Mouse (Mus musculus) myocyte (in vitro differentiated cells): ENCODE measurements around the gene Ppp1r16b. TPM values are rescaled to one million over a fixed set of nuclear protein-coding genes. Genes with fewer than 3 reads are reported as not detected.

Experiments
- H3K27me3 ChIP-seq: one replicate; pipeline ENCODE4 v1.6.1; 2011; ENCODE audit not compliant: control insufficient read depth, insufficient read depth, insufficient read length
- H3K36me3 ChIP-seq: one replicate; pipeline ENCODE4 v1.6.1; 2011; ENCODE audit not compliant: control insufficient read depth, insufficient read depth
- H3K4me2 ChIP-seq: one replicate; pipeline ENCODE4 v1.6.1; 2011; ENCODE audit warnings: low read depth, control low read depth
- H3K4me3 ChIP-seq: one replicate; pipeline ENCODE4 v1.5.1; 2011; ENCODE audit warnings: mild to moderate bottlenecking, control low read depth, moderate library complexity
- H3K79me2 ChIP-seq: one replicate; pipeline ENCODE4 v1.6.1; 2011; ENCODE audit not compliant: control insufficient read depth, insufficient read depth
- H3ac ChIP-seq: one replicate; pipeline ENCODE4 v1.6.1; 2011; ENCODE audit not compliant: control insufficient read depth, insufficient read length
- CEBPB ChIP-seq: IDR thresholded peaks from 2 replicates; pipeline ENCODE4 v1.6.1; 2011; ENCODE audit warnings: mild to moderate bottlenecking, moderate library complexity; ENCODE audit not compliant: poor library complexity, insufficient read depth, severe bottlenecking
- E2F4 ChIP-seq: IDR thresholded peaks from one replicate; pipeline ENCODE4 v1.6.1; 2011; ENCODE audit warnings: mild to moderate bottlenecking, control low read depth, moderate library complexity; ENCODE audit not compliant: insufficient read depth
- MAX ChIP-seq: IDR thresholded peaks from one replicate; pipeline ENCODE4 v1.6.1; 2011; ENCODE audit warnings: low read depth, mild to moderate bottlenecking, control low read depth
- MYOD1 ChIP-seq, 3 experiments: IDR thresholded peaks; one replicate each; pipeline ENCODE4 v1.6.1; 2011; ENCODE audit warnings: control low read depth in 2 of 3, low read depth in 2 of 3, mild to moderate bottlenecking in 2 of 3, moderate library complexity in 1 of 3; ENCODE audit not compliant: insufficient read length in 2 of 3, control insufficient read depth in 1 of 3
- MYOG ChIP-seq, 3 experiments: IDR thresholded peaks; one replicate each; pipeline ENCODE4 v1.6.1; 2011; ENCODE audit warnings: control low read depth in 2 of 3, low read depth in 2 of 3, mild to moderate bottlenecking in 2 of 3; ENCODE audit not compliant: insufficient read length in 2 of 3, control insufficient read depth in 1 of 3, insufficient read depth in 1 of 3
- POLR2A ChIP-seq: IDR thresholded peaks from one replicate; pipeline ENCODE4 v1.6.1; 2011; ENCODE audit warnings: low read depth, mild to moderate bottlenecking, control low read depth, moderate library complexity; ENCODE audit not compliant: insufficient read length
- POLR2AphosphoS2 ChIP-seq: IDR thresholded peaks from one replicate; pipeline ENCODE4 v1.6.1; 2011; ENCODE audit warnings: low read depth, control low read depth; ENCODE audit not compliant: insufficient read length
- REST ChIP-seq: IDR thresholded peaks from one replicate; pipeline ENCODE4 v1.6.1; 2011; ENCODE audit warnings: mild to moderate bottlenecking, control low read depth, moderate library complexity; ENCODE audit not compliant: insufficient read depth, insufficient read length
- SRF ChIP-seq: IDR thresholded peaks from one replicate; pipeline ENCODE4 v1.6.1; 2011; ENCODE audit warnings: low read depth; ENCODE audit not compliant: control insufficient read depth, insufficient read length
- TCF12 ChIP-seq: IDR thresholded peaks from one replicate; pipeline ENCODE4 v1.6.1; 2011; ENCODE audit warnings: mild to moderate bottlenecking, control low read depth; ENCODE audit not compliant: poor library complexity, insufficient read depth, severe bottlenecking
- TCF3 ChIP-seq: IDR thresholded peaks from one replicate; pipeline ENCODE4 v1.6.1; 2011; ENCODE audit warnings: low read depth, control low read depth; ENCODE audit not compliant: insufficient read length
- USF1 ChIP-seq: IDR thresholded peaks from one replicate; pipeline ENCODE4 v1.6.1; 2011; ENCODE audit warnings: low read depth, mild to moderate bottlenecking, control low read depth, moderate library complexity
- polyA plus RNA-seq: library from polyadenylated mRNA; unstranded; fragments of >200 nt; fragmentation: generic; extraction: Trizol; gene quantifications from one replicate; pipeline ENCODE4 v1.2.1, GENCODE M21; 2012; ENCODE audit warnings: missing spikeins

The Ppp1r16b gene
- polyA plus RNA-seq, 1 experiment = 0.05 TPM

GRCm38 (mm10) chr2:158684247-158684843 is 19.1 kb downstream of the Ppp1r16b start:
- H3K4me2 ChIP-seq = no peak overlapping the region
- TF ChIP-seq MYOD1 (IDR thresholded peaks at IDR 0.05; ENCODE audit: control insufficient read depth in 1 of 3, insufficient read length in 2 of 3, low read depth in 2 of 3) (no peak), MAX (no peak), E2F4 (no peak), CEBPB (no peak), POLR2AphosphoS2 (no peak), REST (no peak), USF1 (no peak), SRF (no peak), TCF3 (no peak), POLR2A (no peak), TCF12 (no peak), MYOG (IDR thresholded peaks at IDR 0.05; ENCODE audit: control insufficient read depth in 1 of 3, insufficient read depth in 1 of 3, insufficient read length in 2 of 3, low read depth in 2 of 3) (no peak)
- H3K79me2 ChIP-seq = no peaks in the 10 kb centered on the region
- no peaks in the 10 kb centered on the region for H3K36me3 ChIP-seq
- H3K27me3 ChIP-seq = peaks cover 22% of the 10 kb centered on the region
- no peak overlapping the region for H3ac ChIP-seq
- no peak overlapping the region for H3K4me3 ChIP-seq

- Histone ChIP-seq H3K27me3 (peaks cover 21% of the 10 kb centered on the region), H3K4me2 (no peak overlapping the region), H3K4me3 (no peak overlapping the region), H3K36me3 (no peaks in the 10 kb centered on the region), H3K79me2 (no peaks in the 10 kb centered on the region), H3ac (no peak overlapping the region)
- no peak for TF ChIP-seq MYOG (IDR thresholded peaks at IDR 0.05; ENCODE audit: control insufficient read depth in 1 of 3, insufficient read depth in 1 of 3, insufficient read length in 2 of 3, low read depth in 2 of 3)
- TF ChIP-seq TCF3 = no peak
- TF ChIP-seq MAX = no peak
- no peak for TF ChIP-seq E2F4
- no peak for TF ChIP-seq TCF12
- no peak for TF ChIP-seq POLR2A
- no peak for TF ChIP-seq REST
These were observed 19.7 kb downstream of the Ppp1r16b start for GRCm38 (mm10) chr2:158684910-158685309.

- Histone ChIP-seq H3ac (no peak overlapping the region), H3K4me3 (no peak overlapping the region), H3K4me2 (no peak overlapping the region), H3K27me3 (peaks cover 14% of the 10 kb centered on the region), H3K79me2 (no peaks in the 10 kb centered on the region), H3K36me3 (no peaks in the 10 kb centered on the region)
- TF ChIP-seq USF1 (no peak), POLR2AphosphoS2 (no peak), POLR2A (no peak), E2F4 (no peak), TCF12 (no peak), SRF (no peak), REST (no peak), MAX (no peak), MYOG (IDR thresholded peaks at IDR 0.05; ENCODE audit: control insufficient read depth in 1 of 3, insufficient read depth in 1 of 3, insufficient read length in 2 of 3, low read depth in 2 of 3) (no peak), MYOD1 (IDR thresholded peaks at IDR 0.05; ENCODE audit: control insufficient read depth in 1 of 3, insufficient read length in 2 of 3, low read depth in 2 of 3) (no peak), TCF3 (no peak), CEBPB (no peak)
These were observed 21.2 kb downstream of the Ppp1r16b start for GRCm38 (mm10) chr2:158686394-158686793.

GRCm38 (mm10) chr2:158687804-158688241 is 22.6 kb downstream of the Ppp1r16b start:
- Histone ChIP-seq H3K27me3 (peaks cover 2% of the 10 kb centered on the region), H3K36me3 (no peaks in the 10 kb centered on the region), H3K4me3 (no peak overlapping the region), H3K79me2 (no peaks in the 10 kb centered on the region), H3K4me2 (no peak overlapping the region), H3ac (no peak overlapping the region)
- TF ChIP-seq E2F4 (no peak), POLR2AphosphoS2 (no peak), MAX (no peak), TCF3 (no peak), MYOG (IDR thresholded peaks at IDR 0.05; ENCODE audit: control insufficient read depth in 1 of 3, insufficient read depth in 1 of 3, insufficient read length in 2 of 3, low read depth in 2 of 3) (no peak)

GRCm38 (mm10) chr2:158689060-158689459 is 23.9 kb downstream of the Ppp1r16b start:
- Histone ChIP-seq H3K36me3 (no peaks in the 10 kb centered on the region), H3K4me3 (no peak overlapping the region)

More at GRCm38 (mm10) chr2:158689060-158689459, 23.9 kb downstream of the Ppp1r16b start:
- Histone ChIP-seq H3K79me2 (no peaks in the 10 kb centered on the region), H3K27me3 (peaks cover 9% of the 10 kb centered on the region), H3ac (no peak overlapping the region), H3K4me2 (no peak overlapping the region)
- no peak for TF ChIP-seq E2F4
- TF ChIP-seq MYOG (IDR thresholded peaks at IDR 0.05; ENCODE audit: control insufficient read depth in 1 of 3, insufficient read depth in 1 of 3, insufficient read length in 2 of 3, low read depth in 2 of 3) = no peak
- no peak for TF ChIP-seq TCF12
- TF ChIP-seq POLR2AphosphoS2 = no peak
- TF ChIP-seq SRF = no peak
- TF ChIP-seq MYOD1 (IDR thresholded peaks at IDR 0.05; ENCODE audit: control insufficient read depth in 1 of 3, insufficient read length in 2 of 3, low read depth in 2 of 3) = no peak
- TF ChIP-seq TCF3 = no peak
- no peak for TF ChIP-seq USF1
- no peak for TF ChIP-seq CEBPB
- TF ChIP-seq MAX = no peak
- no peak for TF ChIP-seq POLR2A
- TF ChIP-seq REST = no peak
